Mouse (Mus musculus) embryonic facial prominence, embryonic 15.5 days (tissue): ENCODE measurements around the gene Eps15l1. TPM values are rescaled to one million over a fixed set of nuclear protein-coding genes. Genes with fewer than 3 reads are reported as not detected.

Source experiments
- microRNA-seq: library from miRNA; unstranded; fragments of <30 nt; microRNA quantifications from one replicate; pipeline ENCODE4, GENCODE M21; 2016; ENCODE audit warnings: borderline number of aligned reads
- polyA plus RNA-seq: library from polyadenylated mRNA; unstranded; fragments of >200 nt; fragmentation: Nextera tagmentation; extraction: Ambion mirVana; gene quantifications from 2 replicates; pipeline ENCODE4 v1.2.1, GENCODE M21; 2015

The Eps15l1 gene
- polyA plus RNA-seq, 1 experiment from 2014 or later, result 56.6 TPM

Small RNA genes lying within 50 kb of the gene (microRNA-seq; reads per million reads assigned to microRNA genes)
- gene Mir7068, result 1.0 reads per million

Other genes with a start within 250 kb of the Eps15l1 start
- 0.26 TPM in 1 of 2 replicates, not detected in the other for gene Hsh2d, start 231.8 kb downstream of the Eps15l1 start, polyA plus RNA-seq
- gene Cib3, start 208.6 kb downstream of the Eps15l1 start, polyA plus RNA-seq, result 0.31 TPM in 1 of 2 replicates, not detected in the other
- gene Gm11034, start 207.8 kb downstream of the Eps15l1 start, polyA plus RNA-seq, result not detected in 2 replicates
- gene Fam32a, start 201.7 kb downstream of the Eps15l1 start, polyA plus RNA-seq, result 71.0 and 72.1 TPM in 2 replicates
- gene Ap1m1, start 181.4 kb downstream of the Eps15l1 start, polyA plus RNA-seq, result 109 and 112 TPM in 2 replicates
- 22.9 and 33.3 TPM in 2 replicates for gene Gm10282, start 116.2 kb downstream of the Eps15l1 start, polyA plus RNA-seq
- 12.1 and 15.4 TPM in 2 replicates for gene Klf2, start 102.4 kb downstream of the Eps15l1 start, polyA plus RNA-seq
- 1.0 and 1.2 TPM in 2 replicates for gene Calr3, start 22.4 kb upstream of the Eps15l1 start, polyA plus RNA-seq
- 15.7 and 17.0 TPM in 2 replicates for gene 1700030K09Rik, start 22.4 kb upstream of the Eps15l1 start, polyA plus RNA-seq
- 56.3 and 68.6 TPM in 2 replicates for gene Cherp, start 53.8 kb upstream of the Eps15l1 start, polyA plus RNA-seq
- gene Slc35e1, start 71.2 kb upstream of the Eps15l1 start, polyA plus RNA-seq, result 21.3 and 24.8 TPM in 2 replicates
- 18.4 and 20.4 TPM in 2 replicates for gene Med26, start 126.8 kb upstream of the Eps15l1 start, polyA plus RNA-seq
- 116 and 121 TPM in 2 replicates for gene Smim7, start 149.6 kb upstream of the Eps15l1 start, polyA plus RNA-seq
- 35.2 and 37.2 TPM in 2 replicates for gene Tmem38a, start 150.6 kb upstream of the Eps15l1 start, polyA plus RNA-seq
- gene Nwd1, start 225.3 kb upstream of the Eps15l1 start, polyA plus RNA-seq, result 0.27 and 0.28 TPM in 2 replicates